Mouse (Mus musculus): ENCODE data around the gene Tbc1d21. TPM values are rescaled to one million over a fixed set of nuclear protein-coding genes. Genes with fewer than 3 reads are reported as not detected.

Tbc1d21 gene
- total RNA-seq, 2 experiments from 2014 or later: not detected

Other genes with a start within 250 kb of the Tbc1d21 start
- gene Islr, start 166.1 kb downstream of the Tbc1d21 start, total RNA-seq (2021): 10 to 100 TPM; 20.5 to 24.0 TPM
- 1 to 10 TPM; 2.6 to 4.7 TPM for gene Islr2, start 166.1 kb downstream of the Tbc1d21 start, total RNA-seq (2021)
- 1 to 10 TPM; 4.0 to 4.3 TPM for gene Pml, start 120.7 kb downstream of the Tbc1d21 start, total RNA-seq (2021)
- gene Stoml1, start 117.3 kb downstream of the Tbc1d21 start, total RNA-seq (2021): 1 to 10 TPM; 5.5 to 7.5 TPM
- gene Loxl1, start 57.3 kb downstream of the Tbc1d21 start, total RNA-seq (2021): 10 to 100 TPM; 13.9 to 14.3 TPM
- 10 to 100 TPM; 13.7 to 15.6 TPM for gene Insyn1, start 118.1 kb upstream of the Tbc1d21 start, total RNA-seq (2021)
- gene Cd276, start 185.0 kb upstream of the Tbc1d21 start, total RNA-seq (2021): 1 to 10 TPM; 8.8 to 9.9 TPM
- 100 to 1,000 TPM; 106 to 112 TPM for gene Nptn, start 211.8 kb upstream of the Tbc1d21 start, total RNA-seq (2021)

Measured in gastrocnemius, postnatal 36 days (tissue).